Mouse (Mus musculus) myocyte (in vitro differentiated cells): ENCODE results near the gene Slc6a11.

ENCODE experiments used
- E2F4 ChIP-seq: IDR thresholded peaks from one replicate; pipeline ENCODE4 v1.6.1; 2011; ENCODE audit warnings: mild to moderate bottlenecking, control low read depth, moderate library complexity; ENCODE audit not compliant: insufficient read depth
- MAX ChIP-seq: IDR thresholded peaks from one replicate; pipeline ENCODE4 v1.6.1; 2011; ENCODE audit warnings: low read depth, mild to moderate bottlenecking, control low read depth
- POLR2A ChIP-seq: IDR thresholded peaks from one replicate; pipeline ENCODE4 v1.6.1; 2011; ENCODE audit warnings: low read depth, mild to moderate bottlenecking, control low read depth, moderate library complexity; ENCODE audit not compliant: insufficient read length

- no peak for TF ChIP-seq POLR2A
- no peak for TF ChIP-seq MAX
- no peak for TF ChIP-seq E2F4
Observed at GRCm38 (mm10) chr6:114187121-114187520, 56.1 kb downstream of the Slc6a11 start.
